Mouse (Mus musculus): ENCODE data around the gene Scrn1.

GRCm38 (mm10) chr6:54563561-54563960 is 2.7 kb downstream of the Scrn1 start:
- TF ChIP-seq EP300 (IDR thresholded peaks at IDR 0.05; ENCODE audit: low read depth) (no peak), CTCF (IDR thresholded peaks at IDR 0.05; ENCODE audit: low read depth) (no peak)

Measured in liver, postnatal 0 days (tissue).